ENCODE assay signal across 8 mouse cellular contexts in genomic region chr2:32353007-32353542, GRCm38 (mm10). TPM values are rescaled to one million over a fixed set of nuclear protein-coding genes. Genes with fewer than 3 reads are reported as not detected.
DNase-seq lines count a peak whose midpoint lies in the region; ATAC-seq lines count a peak whose summit lies in the region.

Dnm1 (minus strand) TSS chr2:32353338.

- H3K4me1 ChIP-seq in intestine, embryonic 15.5 days (replicated peaks): peaks cover 27% of the 10 kb centered on the region

- H3K9ac ChIP-seq in intestine, embryonic 15.5 days: peak within 1 kb of the TSS; percentile 83

- peak within 1 kb of the TSS; percentile 92 for H3K4me2 ChIP-seq in intestine, embryonic 15.5 days (replicated peaks)

- intact Hi-C loops in gastrocnemius, postnatal 36 days (cut with DNase I): loop anchor here (5.0 to 10.0 kb wide), 2 partner anchors 36 to 218 kb away; no protein-coding TSS in a partner anchor
- intact Hi-C loops in left cerebral cortex, postnatal 14 days (cut with DNase I): no loop called here

- H3K27ac ChIP-seq in intestine, embryonic 15.5 days: peak within 1 kb of the TSS; percentile 86

- peak within 1 kb of the TSS; percentile 69 for H3K4me3 ChIP-seq in intestine, embryonic 15.5 days (replicated peaks)

- H3K9me3 ChIP-seq in intestine, embryonic 15.5 days: no peaks in the 10 kb centered on the region

- under 1% methylated on average over 63 of the region's 63 CpGs for WGBS in intestine, embryonic 15.5 days

- no peaks in the 10 kb centered on the region for H3K36me3 ChIP-seq in intestine, embryonic 15.5 days

- no peaks in the 10 kb centered on the region for H3K27me3 ChIP-seq in intestine, embryonic 15.5 days (replicated peaks)

- peak; percentile 92 for DNase-seq in adrenal gland, adult 2 months
- peak; percentile 95 for DNase-seq in embryo, embryonic 11 days
- DNase-seq in gastrocnemius, postnatal 36 days: peak; percentile 86 to 92
- peak; percentile 95 to 96 for DNase-seq in left cerebral cortex, postnatal 14 days (ENCODE audit: low spot score in 2 of 2)
- DNase-seq in mesoderm, embryonic 11.5 days (ENCODE audit: low read depth, low spot score): peak; percentile 92
- DNase-seq in right cerebral cortex, postnatal 25 days: peak; percentile 96
- DNase-seq in urinary bladder, postnatal 4 days (ENCODE audit: low spot score in 2 of 2): peak; percentile 88 to 94

- peak; percentile 75 for ATAC-seq in intestine, embryonic 15.5 days

RNA-seq across cellular contexts. Expression of gene Dnm1, which starts in this region (rescaled TPM):
- total RNA-seq in adrenal gland, adult 2 months (2021): 10 to 100 TPM; 15.8 to 22.5 TPM
- 114 and 144 TPM in 2 replicates for polyA plus RNA-seq in adrenal gland, adult 2 months (2012; rRNA removed)
- total RNA-seq in gastrocnemius, postnatal 36 days (2021): 1 to 10 TPM; 4.8 to 5.3 TPM
- 12.2 and 16.4 TPM in 2 replicates for polyA plus RNA-seq in intestine, embryonic 15.5 days (2015; fragmentation: Nextera tagmentation; extraction: Ambion mirVana)
- 1,000 to 10,000 TPM; 1,093 to 1,153 TPM for total RNA-seq in left cerebral cortex, postnatal 14 days (2021)

Comparison
In these comparisons a context has a peak if more than half of its experiments do, and no peak if none do; other contexts are left out.
1. Peak in every context shown above with its lines: DNase-seq, ATAC-seq, H3K4me3 ChIP-seq and H3K27ac ChIP-seq.
2. RNA of gene Dnm1 (total RNA-seq): 1,093 to 1,153 TPM in left cerebral cortex, postnatal 14 days; 15.8 to 22.5 TPM in adrenal gland, adult 2 months and 4.8 to 5.3 TPM in gastrocnemius, postnatal 36 days; every median in the first group is over 10 times any median in the second.